Mouse (Mus musculus) lung, postnatal 0 days (tissue): ENCODE results near the gene Psmb3.

Experiments used
- CTCF ChIP-seq: IDR thresholded peaks from 2 replicates; pipeline ENCODE4 v1.5.1; 2016; ENCODE audit warnings: antibody characterized with exemption, mild to moderate bottlenecking
- EP300 ChIP-seq: IDR thresholded peaks from 2 replicates; pipeline ENCODE4 v1.6.1; 2016; ENCODE audit warnings: antibody characterized with exemption, mild to moderate bottlenecking, control low read depth

GRCm38 (mm10) chr11:97670234-97671176 lies 32.7 kb upstream of the Psmb3 start:
- TF ChIP-seq EP300 = no peak
- peak; percentile 38 for TF ChIP-seq CTCF
